Mouse (Mus musculus) c-Kit-positive CD71-positive TER-119-positive erythroid progenitor cells, embryonic 14.5 days (primary cell): ENCODE data around the gene Kdm6b.

Experiments used
- DNase-seq: peaks from one replicate; pipeline ENCODE4 v3.0.0-alpha.2; 2013; ENCODE audit warnings: low spot score

Kdm6b gene

GRCm38 (mm10) chr11:69365722-69366121, 47.8 kb downstream of the Kdm6b start:
- no peak for DNase-seq

GRCm38 (mm10) chr11:69364910-69365309, 48.6 kb downstream of the Kdm6b start:
- no peak for DNase-seq

GRCm38 (mm10) chr11:69364376-69364775, 49.1 kb downstream of the Kdm6b start:
- DNase-seq = no peak

GRCm38 (mm10) chr11:69362479-69362878, 51.0 kb downstream of the Kdm6b start:
- DNase-seq = no peak

GRCm38 (mm10) chr11:69362021-69362420, 51.5 kb downstream of the Kdm6b start:
- no peak for DNase-seq

GRCm38 (mm10) chr11:69357690-69358089, 55.8 kb downstream of the Kdm6b start:
- DNase-seq = no peak

- DNase-seq = no peak
These were observed 56.9 kb downstream of the Kdm6b start for GRCm38 (mm10) chr11:69356544-69356943.
